Mouse (Mus musculus) thymus, adult 18-20 months (tissue): Measurements from ENCODE around the gene Nab1.

Source experiments
- DNase-seq, 2 experiments: peaks; one replicate each; pipeline ENCODE4 v3.0.0; 2022; ENCODE audit warnings: mixed read lengths in 2 of 2

Nab1 gene

GRCm38 (mm10) chr1:52470811-52471489 lies 29.5 kb downstream of the Nab1 start:
- no peak for DNase-seq

- DNase-seq, result no peak
Observed at GRCm38 (mm10) chr1:52470326-52470725, 30.2 kb downstream of the Nab1 start.

GRCm38 (mm10) chr1:52466518-52467120 lies 33.9 kb downstream of the Nab1 start:
- DNase-seq, result no peak

DNA sequence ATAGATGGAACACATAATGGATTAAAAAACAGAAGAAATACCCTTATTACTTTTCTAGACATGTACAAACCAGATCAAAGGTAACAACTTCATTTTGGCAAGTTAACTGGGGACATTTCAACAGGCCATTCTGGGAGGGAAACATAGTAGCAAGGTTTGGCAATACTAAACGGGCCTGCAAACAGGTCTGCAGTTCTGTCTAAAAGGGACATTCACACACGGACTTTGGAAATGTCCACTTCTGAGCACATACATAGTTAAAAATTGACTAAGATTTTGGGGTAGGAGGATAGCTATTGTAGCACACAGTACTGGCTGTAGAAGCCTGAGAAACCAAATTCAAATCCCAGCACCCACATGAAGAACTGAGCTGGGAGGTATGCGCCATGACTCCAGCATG lies 34.6 kb downstream of the Nab1 start:
- no peak for DNase-seq

DNA sequence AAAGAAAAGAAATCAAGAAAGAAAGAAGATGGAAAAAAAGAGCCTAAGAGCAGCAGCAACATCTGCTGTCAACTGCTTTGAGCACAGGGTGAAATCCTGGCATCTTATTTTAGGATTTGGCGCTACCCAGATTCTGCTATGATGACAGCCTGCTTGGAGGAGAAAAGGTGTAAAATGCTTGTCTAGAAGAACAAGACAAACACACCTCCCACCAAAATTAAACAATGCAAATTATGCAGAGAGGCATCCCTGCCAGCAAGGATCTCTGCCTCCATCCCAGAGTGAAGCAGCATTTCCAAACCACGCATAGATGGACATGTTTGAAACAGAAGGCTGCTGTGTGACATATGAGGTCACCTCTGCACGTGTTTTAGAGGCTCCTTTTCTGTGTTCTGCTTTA lies 35.2 kb downstream of the Nab1 start:
- DNase-seq, result no peak

DNA sequence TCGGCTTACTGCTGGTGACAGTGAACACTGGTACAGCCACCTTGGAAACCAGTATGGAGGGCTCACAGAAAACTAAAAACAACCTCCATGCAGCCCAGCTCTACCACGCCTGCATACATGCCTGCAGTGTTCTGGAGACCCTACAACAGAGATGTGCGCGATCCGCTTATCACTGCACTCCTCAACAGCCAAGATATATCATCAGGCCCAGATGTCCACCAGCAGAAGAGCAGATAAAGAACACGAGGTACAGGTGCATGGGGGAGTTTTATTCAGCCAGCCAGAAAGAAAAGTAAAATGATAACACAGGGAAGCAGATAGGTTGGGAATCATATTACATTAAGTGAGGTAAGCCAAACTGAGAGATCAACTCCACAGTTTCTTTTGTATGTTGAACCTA lies 37.2 kb downstream of the Nab1 start:
- DNase-seq, result no peak

DNA sequence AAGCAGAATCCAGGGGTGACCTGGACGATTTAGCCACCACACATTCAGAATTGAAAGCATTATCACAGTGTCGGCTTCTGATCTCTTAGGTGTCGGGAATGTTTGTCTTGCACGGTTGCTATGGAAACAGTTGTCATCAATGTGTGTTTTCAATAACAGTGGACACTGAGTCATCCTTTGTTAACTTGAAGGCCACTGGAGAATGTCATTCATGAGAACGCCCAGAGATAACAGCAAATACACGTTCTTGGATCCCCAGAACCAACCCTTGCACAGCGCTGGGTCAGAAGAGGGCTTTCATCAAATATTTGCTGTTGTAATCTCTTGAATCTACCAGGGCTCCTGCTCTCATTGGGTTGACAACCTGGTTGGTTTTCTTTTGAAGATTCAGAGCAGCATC lies 43.9 kb downstream of the Nab1 start:
- DNase-seq, result no peak

DNA sequence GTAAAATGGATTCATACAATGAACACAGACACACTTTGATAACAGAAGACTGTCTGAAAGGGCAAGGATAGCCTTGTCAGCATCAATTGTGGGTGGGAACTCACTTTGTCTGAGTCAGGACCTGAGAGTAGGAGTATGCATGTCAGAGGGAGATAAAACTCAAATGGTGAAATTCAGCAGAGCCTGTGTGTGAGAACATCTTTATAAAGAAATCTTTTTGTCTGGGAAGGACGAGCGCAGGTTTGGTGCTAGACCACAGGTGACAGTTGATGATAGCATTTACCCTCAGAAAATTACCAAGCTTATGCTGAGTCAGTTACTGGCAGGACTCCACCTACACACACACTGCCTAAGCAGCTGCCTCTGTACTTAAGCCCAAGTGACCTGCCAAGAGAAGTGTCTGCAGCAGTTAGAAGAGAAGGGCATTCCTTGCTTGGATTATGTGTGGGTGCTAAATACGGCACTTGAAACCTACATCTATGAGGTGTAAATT lies 45.9 kb downstream of the Nab1 start:
- no peak for DNase-seq

DNA sequence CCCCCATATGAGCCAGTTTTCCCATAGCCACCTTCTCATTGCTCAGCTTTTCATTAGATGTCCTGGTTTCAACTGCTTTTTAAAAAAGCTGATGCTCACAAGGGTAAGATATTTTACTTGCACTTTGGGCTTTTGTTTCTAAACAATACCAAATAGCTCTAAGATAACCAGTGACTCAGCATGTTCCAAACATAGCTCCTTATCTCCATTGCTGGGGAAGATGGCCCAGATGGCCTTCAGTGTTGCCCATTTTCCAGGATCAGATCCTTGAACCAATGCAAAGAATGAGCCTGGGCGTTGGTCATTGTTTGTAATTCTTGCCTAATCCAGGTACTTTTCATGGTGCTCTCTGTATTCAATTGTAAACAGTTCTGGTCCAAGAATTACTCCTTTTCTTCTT lies 49.1 kb downstream of the Nab1 start:
- DNase-seq, result no peak

- no peak for DNase-seq
Observed at GRCm38 (mm10) chr1:52435856-52436255, 64.6 kb downstream of the Nab1 start.

- DNase-seq, result no peak
Observed at GRCm38 (mm10) chr1:52434085-52434484, 66.4 kb downstream of the Nab1 start.

DNA sequence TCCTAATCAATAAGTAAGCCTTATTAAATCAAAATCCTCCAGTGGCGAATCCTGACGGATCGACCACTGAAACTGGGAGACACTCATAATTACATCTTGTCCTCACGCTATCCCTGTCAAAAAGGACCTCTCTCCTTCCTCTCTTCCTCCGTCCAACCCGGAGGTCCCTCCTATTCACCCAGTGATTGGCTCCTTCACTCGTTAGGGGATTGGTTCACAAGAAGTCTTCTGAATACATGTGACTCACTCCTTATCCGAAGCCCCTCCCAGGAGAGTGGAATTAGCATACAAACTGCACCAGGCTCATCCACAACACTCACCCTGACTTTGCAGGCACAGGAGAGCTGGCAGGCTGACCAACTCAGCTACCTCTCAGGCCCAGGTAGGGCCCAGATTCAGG lies 68.7 kb downstream of the Nab1 start:
- DNase-seq, result no peak

- peak in 1 of 2 experiments; percentile 15 for DNase-seq
Observed at GRCm38 (mm10) chr1:52430606-52431005, 69.9 kb downstream of the Nab1 start.

- no peak for DNase-seq
Observed at GRCm38 (mm10) chr1:52430116-52430515, 70.4 kb downstream of the Nab1 start.

- DNase-seq, result no peak
Observed at GRCm38 (mm10) chr1:52427841-52428464, 72.5 kb downstream of the Nab1 start.

DNA sequence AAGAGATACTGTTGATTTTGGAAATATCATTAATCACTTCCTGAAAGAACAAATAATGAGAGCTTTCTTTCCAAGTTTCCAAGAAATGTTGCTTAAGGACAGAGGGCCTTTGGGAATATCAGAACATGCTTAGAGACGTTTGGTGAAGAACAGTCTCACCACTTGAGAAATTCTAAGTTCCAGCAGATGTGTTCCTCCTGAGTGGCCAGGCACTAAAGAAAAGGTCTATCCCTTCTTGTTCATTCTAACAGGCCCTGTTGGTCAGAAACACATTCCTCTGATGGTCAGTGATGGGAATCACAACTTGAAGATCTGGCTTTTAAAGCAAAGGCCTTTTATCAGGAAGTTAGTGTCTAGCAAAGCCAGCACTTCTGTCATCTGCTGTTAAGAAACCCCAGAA lies 76.6 kb downstream of the Nab1 start:
- DNase-seq, result no peak

DNA sequence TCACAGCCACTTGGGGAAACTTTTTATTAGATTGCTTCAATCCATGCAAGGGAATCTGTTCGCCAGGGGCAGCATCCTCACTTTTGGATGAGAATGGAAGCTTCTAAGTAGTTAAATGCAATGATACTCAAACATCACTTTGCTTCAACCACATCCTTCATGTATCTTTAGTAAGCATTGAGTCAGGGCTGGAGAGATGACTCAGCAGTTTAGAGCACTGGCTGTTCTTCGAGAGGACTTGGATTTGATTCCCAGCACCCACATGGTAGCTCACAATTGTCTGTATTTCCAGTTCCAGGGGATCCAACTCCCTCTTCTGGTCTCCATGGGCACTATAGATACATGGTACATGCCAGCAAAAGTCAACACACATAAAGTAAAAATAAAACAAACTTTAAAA lies 77.4 kb downstream of the Nab1 start:
- DNase-seq, result no peak

DNA sequence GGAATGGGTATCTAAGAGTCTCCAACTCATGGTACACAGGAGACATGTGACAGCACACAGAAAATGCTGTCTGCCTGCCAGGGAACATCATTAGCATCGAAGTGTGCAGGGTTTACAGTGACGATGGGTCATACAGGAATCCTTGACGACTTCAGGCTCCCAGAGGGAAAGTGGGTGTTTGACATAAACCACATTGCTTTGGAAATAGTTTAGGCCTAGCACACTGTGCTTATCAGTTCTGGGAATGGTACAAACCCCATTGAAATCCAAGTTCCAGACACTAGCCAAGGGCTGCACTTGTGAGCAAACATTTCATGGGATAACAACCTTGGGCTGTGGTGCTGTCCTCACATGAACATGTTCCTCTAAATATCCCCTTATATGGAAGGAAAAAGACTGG lies 78.3 kb downstream of the Nab1 start:
- DNase-seq, result no peak

GRCm38 (mm10) chr1:52421623-52422022 lies 78.9 kb downstream of the Nab1 start:
- no peak for DNase-seq

- DNase-seq, result no peak
Observed at GRCm38 (mm10) chr1:52419088-52419819, 81.2 kb downstream of the Nab1 start.
